Mouse (Mus musculus) midbrain, embryonic 16.5 days (tissue): ENCODE data around the gene Dennd4c. TPM values are rescaled to one million over a fixed set of nuclear protein-coding genes. Genes with fewer than 3 reads are reported as not detected.
A peak's percentile ranks its signal among the peaks of the same experiment; 100 is the strongest.

Experiments used
- ATAC-seq: fragments of 200-750 bp; cut with Nextera tagmentation; 2 replicates; pipeline ENCODE4 v1.8.0; 2017; ENCODE audit warnings: moderate TSS enrichment
- H3K27ac ChIP-seq: fragments of 300-500 bp; sonication (generic); 2 replicates; pipeline ENCODE4 v1.5.1; 2014; ENCODE audit warnings: mild to moderate bottlenecking, low read length, mixed read lengths
- H3K27me3 ChIP-seq: fragments of 300-500 bp; sonication (generic); 2 replicates; pipeline ENCODE4 v1.6.1; 2014; ENCODE audit warnings: low read depth, low read length, mixed read lengths; ENCODE audit not compliant: control insufficient read depth, insufficient read depth
- H3K36me3 ChIP-seq: fragments of 300-500 bp; sonication (generic); 2 replicates; pipeline ENCODE4 v1.6.1; 2014; ENCODE audit warnings: mild to moderate bottlenecking, low read length, moderate library complexity, mixed read lengths; ENCODE audit not compliant: control insufficient read depth, insufficient read depth
- H3K4me1 ChIP-seq: fragments of 300-500 bp; sonication (generic); 2 replicates; pipeline ENCODE4 v1.6.1; 2014; ENCODE audit warnings: mild to moderate bottlenecking, low read length, mixed read lengths; ENCODE audit not compliant: control insufficient read depth, insufficient read depth
- H3K4me2 ChIP-seq: fragments of 300-500 bp; sonication (generic); 2 replicates; pipeline ENCODE4 v1.6.1; 2014; ENCODE audit warnings: mild to moderate bottlenecking, low read length, mixed read lengths
- H3K4me3 ChIP-seq: fragments of 300-500 bp; sonication (generic); 2 replicates; pipeline ENCODE4 v1.5.1; 2014; ENCODE audit warnings: low read depth, mild to moderate bottlenecking, low read length, moderate library complexity, mixed read lengths
- H3K9ac ChIP-seq: fragments of 300-500 bp; sonication (generic); 2 replicates; pipeline ENCODE4 v1.6.1; 2014; ENCODE audit warnings: low read depth, low read length, mixed read lengths
- H3K9me3 ChIP-seq: fragments of 300-500 bp; sonication (generic); replicated peaks from 2 replicates; pipeline ENCODE4 v1.6.1; 2014; ENCODE audit warnings: mild to moderate bottlenecking, low read length, mixed read lengths; ENCODE audit not compliant: control insufficient read depth, poor library complexity, severe bottlenecking
- WGBS: fragments of 180-500 bp; shearing (Covaris S2); extraction: QIAGEN DNeasy Blood & Tissue Kit; methylation state at CpG from one replicate; pipeline ENCODE4 v1.1.7; 2014; 5-methylcytosine and 5-hydroxymethylcytosine counted together
- polyA plus RNA-seq: library from polyadenylated mRNA; unstranded; fragments of >200 nt; fragmentation: Nextera tagmentation; extraction: Ambion mirVana; gene quantifications from 2 replicates; pipeline ENCODE4 v1.2.1, GENCODE M21; 2015

Gene Dennd4c
- 2.1 and 3.9 TPM in 2 replicates for polyA plus RNA-seq

- peak within 1 kb of the TSS; percentile 78 for H3K27ac ChIP-seq
- H3K27me3 ChIP-seq: no peaks in the 10 kb centered on the region
- peak within 1 kb of the TSS; percentile 95 for H3K4me3 ChIP-seq
- H3K36me3 ChIP-seq: no peaks in the 10 kb centered on the region
- H3K4me1 ChIP-seq: peaks cover 14% of the 10 kb centered on the region
- H3K4me2 ChIP-seq: peak within 1 kb of the TSS; percentile 64
- no peaks in the 10 kb centered on the region for H3K9me3 ChIP-seq
- H3K9ac ChIP-seq: peak within 1 kb of the TSS; percentile 97
- under 1% methylated on average over 94 of the region's 95 CpGs for WGBS
- peak; percentile 95 for ATAC-seq
Observed at GRCm38 (mm10) chr4:86748336-86749291, at the start of gene Dennd4c. Dennd4c (plus strand) TSS chr4:86748555.

- no peaks in the 10 kb centered on the region for H3K27me3 ChIP-seq
- H3K4me2 ChIP-seq: no peak overlapping the region
- no peak for ATAC-seq
- H3K4me3 ChIP-seq: no peak overlapping the region
- no peaks in the 10 kb centered on the region for H3K9me3 ChIP-seq
- 81% methylated on average over 5 of the region's 5 CpGs for WGBS
- H3K27ac ChIP-seq: no peak overlapping the region
- no peaks in the 10 kb centered on the region for H3K4me1 ChIP-seq
- no peak overlapping the region for H3K9ac ChIP-seq
- H3K36me3 ChIP-seq: no peaks in the 10 kb centered on the region
Observed at GRCm38 (mm10) chr4:86699161-86699865, 49.0 kb upstream of the Dennd4c start.

- Histone ChIP-seq H3K36me3 (no peaks in the 10 kb centered on the region), H3K4me1 (no peaks in the 10 kb centered on the region), H3K9ac (no peak overlapping the region), H3K9me3 (no peaks in the 10 kb centered on the region), H3K4me3 (no peak overlapping the region), H3K4me2 (no peak overlapping the region), H3K27me3 (no peaks in the 10 kb centered on the region), H3K27ac (no peak overlapping the region)
- ATAC-seq: no peak
- 40% methylated on average over 1 of the region's 1 CpGs for WGBS
Observed at GRCm38 (mm10) chr4:86708801-86709200, 39.6 kb upstream of the Dennd4c start.

- ATAC-seq: no peak
- Histone ChIP-seq H3K9ac (no peak overlapping the region), H3K4me3 (no peak overlapping the region), H3K4me1 (no peaks in the 10 kb centered on the region), H3K9me3 (no peaks in the 10 kb centered on the region), H3K27ac (no peak overlapping the region), H3K4me2 (no peak overlapping the region), H3K36me3 (no peaks in the 10 kb centered on the region), H3K27me3 (no peaks in the 10 kb centered on the region)
- WGBS: 64% methylated on average over 6 of the region's 6 CpGs
Observed at GRCm38 (mm10) chr4:86710034-86710650, 38.2 kb upstream of the Dennd4c start.

- Histone ChIP-seq H3K4me1 (no peaks in the 10 kb centered on the region), H3K27ac (no peak overlapping the region), H3K9me3 (no peaks in the 10 kb centered on the region), H3K4me3 (no peak overlapping the region), H3K27me3 (no peaks in the 10 kb centered on the region), H3K9ac (no peak overlapping the region), H3K36me3 (no peaks in the 10 kb centered on the region), H3K4me2 (no peak overlapping the region)
- ATAC-seq: no peak
- 80% methylated on average over 4 of the region's 4 CpGs for WGBS
Observed at GRCm38 (mm10) chr4:86710666-86711215, 37.6 kb upstream of the Dennd4c start.

GRCm38 (mm10) chr4:86712751-86713195 is 35.6 kb upstream of the Dennd4c start:
- H3K27me3 ChIP-seq: no peaks in the 10 kb centered on the region
- WGBS: 90% methylated on average over 12 of the region's 12 CpGs
- no peak overlapping the region for H3K9ac ChIP-seq
- no peak overlapping the region for H3K4me2 ChIP-seq
- no peaks in the 10 kb centered on the region for H3K4me1 ChIP-seq
- no peak overlapping the region for H3K4me3 ChIP-seq
- H3K36me3 ChIP-seq: no peaks in the 10 kb centered on the region
- no peak for ATAC-seq
- no peaks in the 10 kb centered on the region for H3K9me3 ChIP-seq
- H3K27ac ChIP-seq: no peak overlapping the region

GRCm38 (mm10) chr4:86713518-86713917 is 34.8 kb upstream of the Dennd4c start:
- WGBS: 82% methylated on average over 2 of the region's 2 CpGs
- Histone ChIP-seq H3K27me3 (no peaks in the 10 kb centered on the region), H3K9me3 (no peaks in the 10 kb centered on the region), H3K4me3 (no peak overlapping the region), H3K27ac (no peak overlapping the region), H3K9ac (no peak overlapping the region), H3K4me1 (no peaks in the 10 kb centered on the region), H3K36me3 (no peaks in the 10 kb centered on the region), H3K4me2 (no peak overlapping the region)
- ATAC-seq: no peak

GRCm38 (mm10) chr4:86715341-86715740 is 33.0 kb upstream of the Dennd4c start:
- no peaks in the 10 kb centered on the region for H3K9me3 ChIP-seq
- no peaks in the 10 kb centered on the region for H3K36me3 ChIP-seq
- no peak overlapping the region for H3K9ac ChIP-seq
- H3K4me3 ChIP-seq: no peak overlapping the region
- no peak overlapping the region for H3K4me2 ChIP-seq
- no peak overlapping the region for H3K27ac ChIP-seq
- no peaks in the 10 kb centered on the region for H3K4me1 ChIP-seq
- WGBS: 89% methylated on average over 1 of the region's 1 CpGs
- no peak for ATAC-seq
- H3K27me3 ChIP-seq: no peaks in the 10 kb centered on the region
